Mouse (Mus musculus) forebrain, embryonic 16.5 days (tissue): Measurements from ENCODE around the gene Lrrc4. TPM values are rescaled to one million over a fixed set of nuclear protein-coding genes. Genes with fewer than 3 reads are reported as not detected.

Experiments
- ATAC-seq: fragments of 200-750 bp; cut with Nextera tagmentation; 2 replicates; pipeline ENCODE4 v1.8.0; 2017; ENCODE audit warnings: mild to moderate bottlenecking, moderate library complexity
- H3K27ac ChIP-seq: fragments of 300-500 bp; sonication (generic); 2 replicates; pipeline ENCODE4 v1.5.1; 2014; ENCODE audit warnings: low read length, control low read depth
- H3K27me3 ChIP-seq: fragments of 300-500 bp; sonication (generic); replicated peaks from 2 replicates; pipeline ENCODE4 v1.6.1; 2014; ENCODE audit warnings: low read length; ENCODE audit not compliant: control insufficient read depth, insufficient read depth
- H3K36me3 ChIP-seq: fragments of 300-500 bp; sonication (generic); 2 replicates; pipeline ENCODE4 v1.6.1; 2014; ENCODE audit not compliant: control insufficient read depth, insufficient read depth
- H3K4me1 ChIP-seq: fragments of 300-500 bp; sonication (generic); replicated peaks from 2 replicates; pipeline ENCODE4 v1.6.1; 2014; ENCODE audit warnings: low read length; ENCODE audit not compliant: control insufficient read depth, insufficient read depth
- H3K4me2 ChIP-seq: fragments of 300-500 bp; sonication (generic); 2 replicates; pipeline ENCODE4 v1.6.1; 2014; ENCODE audit warnings: mild to moderate bottlenecking, low read length, control low read depth
- H3K4me3 ChIP-seq: fragments of 300-500 bp; sonication (generic); replicated peaks from 2 replicates; pipeline ENCODE4 v1.5.1; 2014; ENCODE audit warnings: mild to moderate bottlenecking, low read length, control low read depth
- H3K9ac ChIP-seq: fragments of 300-500 bp; sonication (generic); replicated peaks from 2 replicates; pipeline ENCODE4 v1.6.1; 2014; ENCODE audit warnings: low read depth, low read length, control low read depth
- H3K9me3 ChIP-seq: fragments of 300-500 bp; sonication (generic); 2 replicates; pipeline ENCODE4 v1.6.1; 2016; ENCODE audit warnings: low read length; ENCODE audit not compliant: control insufficient read depth
- WGBS: fragments of 180-500 bp; shearing (Covaris S2); extraction: QIAGEN DNeasy Blood & Tissue Kit; methylation state at CpG from one replicate; pipeline ENCODE4 v1.1.7; 2014; 5-methylcytosine and 5-hydroxymethylcytosine counted together
- polyA plus RNA-seq: library from polyadenylated mRNA; unstranded; fragments of >200 nt; fragmentation: Nextera tagmentation; extraction: Ambion mirVana; gene quantifications from 2 replicates; pipeline ENCODE4 v1.2.1, GENCODE M21; 2015

Gene Lrrc4
- polyA plus RNA-seq, 1 experiment from 2014 or later = 8.4 TPM

DNA sequence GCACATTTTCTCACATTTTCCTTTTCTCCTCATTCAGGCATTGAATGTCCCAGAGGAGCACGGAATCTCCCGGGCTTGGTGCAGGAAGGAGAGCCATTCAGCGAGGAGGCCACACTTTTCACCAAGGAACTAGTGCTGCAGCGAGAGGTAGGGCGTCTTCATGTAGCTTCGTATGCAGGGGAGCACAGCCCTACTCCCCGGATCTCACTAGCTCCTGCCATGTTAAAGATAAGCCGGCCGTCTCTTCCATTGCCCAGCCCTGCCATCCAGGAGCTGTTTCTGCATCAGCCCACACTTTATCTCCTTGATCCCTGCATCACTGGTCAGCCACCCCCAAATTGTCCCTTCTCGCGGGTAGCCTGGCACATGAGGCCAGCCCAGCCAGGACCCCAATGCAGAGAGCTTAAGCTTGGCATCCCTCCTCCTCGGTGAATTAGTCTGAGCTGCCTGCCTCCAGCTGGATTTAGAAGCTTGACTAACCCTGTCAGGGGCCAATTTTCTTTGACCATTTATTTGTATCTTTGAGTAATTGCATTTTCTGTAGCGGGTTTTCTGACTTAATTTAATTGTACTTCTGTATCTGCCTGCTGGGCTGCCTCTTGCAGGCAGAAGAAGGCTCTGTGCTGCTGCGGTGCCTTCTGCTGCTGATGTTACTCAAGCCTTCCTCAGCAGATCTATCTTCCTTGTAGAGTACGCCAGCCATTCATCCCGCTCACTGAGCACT, 35.6 kb downstream of the Lrrc4 start:
- H3K9me3 ChIP-seq = no peaks in the 10 kb centered on the region
- WGBS = 72% methylated on average over 16 of the region's 16 CpGs
- H3K27me3 ChIP-seq = no peaks in the 10 kb centered on the region
- H3K9ac ChIP-seq = peak overlapping the region; percentile 40; the same call in 1 of the 2 replicates
- H3K4me3 ChIP-seq = no peak overlapping the region
- no peak overlapping the region for H3K27ac ChIP-seq
- no peak overlapping the region; the same call in 1 of the 2 replicates for H3K4me2 ChIP-seq
- peak; percentile 35 for ATAC-seq
- H3K4me1 ChIP-seq = peaks cover 16% of the 10 kb centered on the region
- no peaks in the 10 kb centered on the region for H3K36me3 ChIP-seq

DNA sequence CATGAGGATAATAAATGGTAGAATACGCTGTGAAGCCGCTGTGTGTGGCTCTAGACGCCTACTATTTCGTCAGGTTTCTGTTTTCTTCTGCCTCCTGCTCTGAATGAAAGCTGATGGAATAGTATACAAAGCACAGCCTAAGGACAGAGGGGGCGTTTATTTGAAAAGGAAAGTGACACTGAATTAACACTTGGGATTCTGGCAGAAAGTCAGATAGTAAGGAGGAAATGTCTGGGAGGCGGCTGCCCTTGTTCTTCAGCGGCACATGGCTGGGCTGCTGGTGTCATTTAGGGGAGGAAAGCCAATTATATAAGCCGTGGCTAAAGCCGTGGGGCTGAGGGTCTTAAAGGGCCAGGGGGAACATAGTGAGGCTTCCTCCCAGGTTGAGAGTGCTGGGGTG, 36.2 kb downstream of the Lrrc4 start:
- Histone ChIP-seq H3K9ac (peak overlapping the region; percentile 40; the same call in 1 of the 2 replicates), H3K27ac (peak overlapping the region; percentile 25; the same call in 1 of the 2 replicates), H3K27me3 (no peaks in the 10 kb centered on the region), H3K36me3 (no peaks in the 10 kb centered on the region), H3K4me3 (no peak overlapping the region), H3K9me3 (no peaks in the 10 kb centered on the region), H3K4me2 (no peak overlapping the region; the same call in 1 of the 2 replicates), H3K4me1 (peaks cover 15% of the 10 kb centered on the region)
- WGBS = 6% methylated on average over 9 of the region's 9 CpGs
- ATAC-seq = peak; percentile 73

DNA sequence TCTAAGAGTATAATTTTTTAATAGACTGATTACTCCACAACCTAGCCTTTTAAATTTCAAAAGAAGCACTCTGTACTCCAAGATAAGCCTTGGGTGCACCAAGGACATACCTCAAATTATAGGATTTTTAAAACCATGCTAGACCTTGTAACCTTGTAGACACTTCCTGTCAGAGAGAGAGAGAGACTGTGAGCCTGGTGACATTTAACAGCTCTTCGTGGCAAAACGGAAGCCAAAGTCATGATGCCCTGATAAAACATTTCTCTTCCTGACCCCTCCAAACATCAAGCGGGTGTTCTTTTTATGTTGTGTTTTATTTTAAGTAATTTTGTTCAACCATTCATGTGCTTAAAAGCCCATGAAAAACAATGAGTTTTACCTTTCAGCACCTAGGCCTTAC, 39.7 kb downstream of the Lrrc4 start:
- no peaks in the 10 kb centered on the region for H3K27me3 ChIP-seq
- no peak overlapping the region for H3K4me3 ChIP-seq
- H3K9ac ChIP-seq = no peak overlapping the region
- no peak overlapping the region for H3K4me2 ChIP-seq
- no peaks in the 10 kb centered on the region for H3K9me3 ChIP-seq
- no peak overlapping the region for H3K27ac ChIP-seq
- H3K36me3 ChIP-seq = no peaks in the 10 kb centered on the region
- 94% methylated on average over 3 of the region's 3 CpGs for WGBS
- peaks cover 15% of the 10 kb centered on the region for H3K4me1 ChIP-seq
- ATAC-seq = no peak

DNA sequence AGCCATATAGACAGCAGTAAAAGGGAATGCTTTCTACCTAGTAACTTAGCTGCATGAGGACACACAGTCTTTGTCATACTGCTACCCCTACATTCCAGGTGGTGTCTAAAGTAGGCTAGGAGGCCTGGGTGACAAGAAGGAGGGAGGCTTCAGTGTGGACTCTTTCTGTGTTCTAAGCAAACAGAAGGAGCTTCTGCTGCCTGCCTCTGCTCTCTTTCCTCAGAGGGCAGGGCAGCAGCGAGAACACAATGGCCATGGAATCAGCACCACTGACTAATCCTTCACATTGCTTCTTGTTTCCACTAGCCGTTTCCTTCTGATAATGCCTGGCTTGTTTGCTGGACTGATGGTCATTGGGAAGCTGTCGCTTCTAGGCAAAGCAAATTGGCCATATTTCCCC, 40.4 kb downstream of the Lrrc4 start:
- Histone ChIP-seq H3K4me1 (peaks cover 12% of the 10 kb centered on the region), H3K36me3 (no peaks in the 10 kb centered on the region), H3K4me3 (no peak overlapping the region), H3K27ac (no peak overlapping the region), H3K9ac (no peak overlapping the region), H3K27me3 (no peaks in the 10 kb centered on the region), H3K4me2 (no peak overlapping the region), H3K9me3 (no peaks in the 10 kb centered on the region)
- ATAC-seq = no peak
- WGBS = 26% methylated on average over 3 of the region's 3 CpGs

- H3K27ac ChIP-seq = no peak overlapping the region
- WGBS = 54% methylated on average over 4 of the region's 4 CpGs
- H3K4me2 ChIP-seq = no peak overlapping the region
- no peaks in the 10 kb centered on the region for H3K9me3 ChIP-seq
- no peak overlapping the region for H3K9ac ChIP-seq
- H3K27me3 ChIP-seq = no peaks in the 10 kb centered on the region
- H3K36me3 ChIP-seq = no peaks in the 10 kb centered on the region
- no peak overlapping the region for H3K4me3 ChIP-seq
- no peak for ATAC-seq
- H3K4me1 ChIP-seq = no peaks in the 10 kb centered on the region
These were observed 41.9 kb downstream of the Lrrc4 start for GRCm38 (mm10) chr6:28789685-28790084.

DNA sequence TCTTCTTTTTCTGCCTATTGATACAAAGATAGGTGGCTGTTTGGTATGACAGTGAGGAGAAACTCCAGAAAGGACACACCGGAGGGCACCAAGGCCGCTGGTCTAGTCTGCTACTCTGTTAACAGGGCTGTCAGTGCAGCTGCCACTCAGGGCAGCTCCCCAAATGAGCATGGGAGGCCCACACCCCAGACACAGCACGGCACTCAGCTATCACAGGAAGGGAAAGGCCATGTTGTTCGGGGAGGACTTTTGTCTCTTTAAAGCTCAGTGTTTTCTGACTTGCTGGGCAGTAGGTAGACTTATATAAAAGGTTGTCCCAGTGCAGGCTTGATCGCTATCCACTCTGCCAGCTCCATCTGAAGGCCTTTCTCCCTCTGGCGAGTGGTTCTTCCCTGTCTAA, 44.4 kb downstream of the Lrrc4 start:
- Histone ChIP-seq H3K4me1 (peaks cover 6% of the 10 kb centered on the region), H3K4me2 (no peak overlapping the region), H3K27me3 (no peaks in the 10 kb centered on the region), H3K9me3 (no peaks in the 10 kb centered on the region), H3K27ac (no peak overlapping the region), H3K4me3 (no peak overlapping the region), H3K9ac (no peak overlapping the region), H3K36me3 (no peaks in the 10 kb centered on the region)
- WGBS = 63% methylated on average over 6 of the region's 6 CpGs
- no peak for ATAC-seq

DNA sequence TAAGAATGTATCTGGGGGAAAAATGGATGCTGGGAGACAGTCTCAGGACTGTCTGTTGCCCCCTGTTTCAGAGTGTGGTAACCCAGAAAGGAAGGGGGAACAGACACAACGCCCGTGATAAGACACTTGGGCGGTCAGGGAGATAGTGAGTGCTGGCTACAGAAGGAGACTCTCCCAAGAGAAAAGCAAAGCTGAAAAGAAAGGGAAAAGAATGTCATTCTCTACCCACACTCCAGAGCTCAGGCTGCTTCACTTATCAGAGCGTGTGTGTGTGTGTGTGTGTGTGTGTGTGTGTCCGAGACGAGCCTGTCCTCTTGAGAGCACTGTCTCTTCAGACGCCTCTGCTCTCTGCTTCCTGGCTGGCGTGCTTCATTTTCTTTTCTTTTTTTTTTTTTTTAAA, 45.8 kb downstream of the Lrrc4 start:
- peaks cover 6% of the 10 kb centered on the region for H3K4me1 ChIP-seq
- no peak overlapping the region for H3K4me3 ChIP-seq
- no peaks in the 10 kb centered on the region for H3K36me3 ChIP-seq
- H3K4me2 ChIP-seq = no peak overlapping the region
- no peaks in the 10 kb centered on the region for H3K27me3 ChIP-seq
- no peaks in the 10 kb centered on the region for H3K9me3 ChIP-seq
- no peak overlapping the region for H3K27ac ChIP-seq
- no peak overlapping the region for H3K9ac ChIP-seq
- no peak for ATAC-seq
- WGBS = 91% methylated on average over 8 of the region's 8 CpGs

DNA sequence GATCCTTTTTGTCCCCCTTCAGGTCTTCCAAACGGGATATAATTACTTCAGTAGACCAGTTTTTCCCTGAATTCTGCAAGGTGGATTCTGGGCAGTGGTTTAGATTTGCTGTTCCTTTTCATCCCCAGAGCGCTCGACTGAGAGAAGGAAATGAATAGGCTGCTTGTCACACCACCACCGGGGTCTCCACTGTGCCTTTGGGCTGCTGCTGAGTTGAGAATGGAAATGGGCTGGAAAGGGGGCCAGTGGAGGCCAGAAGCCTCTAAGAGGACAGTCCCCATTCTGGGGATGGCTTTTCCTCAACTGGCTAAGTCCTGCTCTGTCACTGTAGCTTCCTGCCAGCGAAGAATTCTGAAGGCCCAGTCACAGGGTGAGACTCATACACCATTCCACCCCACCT, 47.6 kb downstream of the Lrrc4 start:
- peaks cover 6% of the 10 kb centered on the region for H3K4me1 ChIP-seq
- H3K4me2 ChIP-seq = no peak overlapping the region
- peak; percentile 32; the same call in 1 of the 2 replicates for ATAC-seq
- WGBS = 21% methylated on average over 5 of the region's 5 CpGs
- no peak overlapping the region for H3K9ac ChIP-seq
- no peaks in the 10 kb centered on the region for H3K27me3 ChIP-seq
- H3K27ac ChIP-seq = no peak overlapping the region
- H3K36me3 ChIP-seq = no peaks in the 10 kb centered on the region
- no peaks in the 10 kb centered on the region for H3K9me3 ChIP-seq
- no peak overlapping the region for H3K4me3 ChIP-seq

GRCm38 (mm10) chr6:28783082-28783647, 48.4 kb downstream of the Lrrc4 start:
- 45% methylated on average over 4 of the region's 4 CpGs for WGBS
- no peaks in the 10 kb centered on the region for H3K9me3 ChIP-seq

More at GRCm38 (mm10) chr6:28783082-28783647, 48.4 kb downstream of the Lrrc4 start:
- Histone ChIP-seq H3K27ac (no peak overlapping the region), H3K4me1 (peaks cover 6% of the 10 kb centered on the region), H3K27me3 (no peaks in the 10 kb centered on the region), H3K4me2 (no peak overlapping the region), H3K36me3 (no peaks in the 10 kb centered on the region), H3K9ac (no peak overlapping the region), H3K4me3 (no peak overlapping the region)
- no peak for ATAC-seq
